Mouse (Mus musculus): ENCODE measurements around the gene Ttyh1. TPM values are rescaled to one million over a fixed set of nuclear protein-coding genes. Genes with fewer than 3 reads are reported as not detected.
A peak's percentile ranks its signal among the peaks of the same experiment; 100 is the strongest.

Gene Ttyh1
- polyA plus RNA-seq, 1 experiment from 2014 or later: 1.1 TPM

DNA sequence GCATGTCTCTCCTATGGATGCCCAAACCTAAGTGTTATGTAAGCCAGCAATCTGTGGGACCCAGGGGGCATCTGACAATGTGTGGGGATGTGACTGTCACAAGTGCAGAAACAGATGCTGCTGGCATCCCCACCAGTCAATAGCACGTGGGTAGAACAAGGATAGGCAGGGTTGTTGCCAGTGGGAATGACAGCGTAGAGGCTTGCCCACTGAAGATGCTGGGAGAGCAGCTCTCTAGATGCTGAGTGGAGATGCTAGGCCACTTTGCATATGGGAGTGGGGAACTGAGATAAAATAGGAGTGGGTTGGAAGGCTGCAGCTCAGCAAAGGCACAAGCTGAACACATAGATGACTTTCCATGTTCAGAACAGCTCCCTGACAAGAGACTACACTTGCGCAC, 13.4 kb downstream of the Ttyh1 start:
- Histone ChIP-seq H3K4me2 (replicated peaks; ENCODE audit: low read depth, low read length) (no peak overlapping the region), H3K27ac (ENCODE audit: low read length) (no peak overlapping the region), H3K36me3 (ENCODE audit: insufficient read depth, low read length) (no peaks in the 10 kb centered on the region), H3K9me3 (ENCODE audit: low read length) (no peaks in the 10 kb centered on the region), H3K4me1 (ENCODE audit: insufficient read depth, low read depth, low read length) (no peaks in the 10 kb centered on the region), H3K27me3 (replicated peaks; ENCODE audit: insufficient read depth, low read length) (no peaks in the 10 kb centered on the region), H3K4me3 (ENCODE audit: low read depth, low read length) (no peak overlapping the region), H3K9ac (replicated peaks; ENCODE audit: low read depth) (no peak overlapping the region)
- TF ChIP-seq EP300 (IDR thresholded peaks at IDR 0.05) (no peak), CTCF (IDR thresholded peaks at IDR 0.05) (no peak)
- ATAC-seq (no peak), DNase-seq (ENCODE audit: low spot score) (no peak)
- WGBS: 92% methylated on average over 3 of the region's 3 CpGs

DNA sequence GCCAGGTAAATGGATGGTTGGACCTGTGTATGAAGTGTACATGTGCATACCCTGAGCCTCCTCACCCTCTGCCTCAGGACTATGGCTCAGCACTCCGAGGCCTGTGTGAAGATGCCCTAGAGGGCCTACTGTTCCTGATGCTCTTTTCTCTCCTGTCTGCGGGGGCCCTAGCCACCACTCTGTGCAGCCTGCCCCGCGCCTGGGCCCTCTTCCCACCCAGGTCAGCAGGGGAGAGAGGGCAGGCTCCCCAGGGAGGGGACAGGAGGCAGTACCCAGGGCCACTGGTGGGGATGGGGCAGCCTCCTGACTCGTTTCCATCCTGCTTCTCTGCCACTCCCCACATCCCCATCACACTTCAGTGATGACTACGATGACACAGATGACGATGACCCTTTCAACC, 13.8 kb downstream of the Ttyh1 start:
- H3K36me3 ChIP-seq (ENCODE audit: insufficient read depth, low read length): no peaks in the 10 kb centered on the region
- DNase-seq (ENCODE audit: low spot score): no peak
- 0 out of 2 replicates have a peak, but pooled peaks cover 2% of the 10 kb centered on the region for H3K4me1 ChIP-seq (ENCODE audit: insufficient read depth, low read depth, low read length)
- WGBS: 77% methylated on average over 4 of the region's 7 CpGs
- no peaks in the 10 kb centered on the region for H3K9me3 ChIP-seq (ENCODE audit: low read length)
- no peak overlapping the region for H3K4me2 ChIP-seq (replicated peaks; ENCODE audit: low read depth, low read length)
- no peak for TF ChIP-seq CTCF (IDR thresholded peaks at IDR 0.05)
- TF ChIP-seq EP300 (IDR thresholded peaks at IDR 0.05): no peak
- no peak overlapping the region for H3K4me3 ChIP-seq (ENCODE audit: low read depth, low read length)
- H3K27me3 ChIP-seq (replicated peaks; ENCODE audit: insufficient read depth, low read length): no peaks in the 10 kb centered on the region
- no peak for ATAC-seq
- H3K9ac ChIP-seq (replicated peaks; ENCODE audit: low read depth): no peak overlapping the region
- H3K27ac ChIP-seq (ENCODE audit: low read length): no peak overlapping the region

- H3K4me2 ChIP-seq (replicated peaks; ENCODE audit: low read depth, low read length): no peak overlapping the region
- no peak for ATAC-seq
- no peak for DNase-seq (ENCODE audit: low spot score)
These were observed 15.7 kb downstream of the Ttyh1 start for GRCm38 (mm10) chr7:4134911-4135310.

DNA sequence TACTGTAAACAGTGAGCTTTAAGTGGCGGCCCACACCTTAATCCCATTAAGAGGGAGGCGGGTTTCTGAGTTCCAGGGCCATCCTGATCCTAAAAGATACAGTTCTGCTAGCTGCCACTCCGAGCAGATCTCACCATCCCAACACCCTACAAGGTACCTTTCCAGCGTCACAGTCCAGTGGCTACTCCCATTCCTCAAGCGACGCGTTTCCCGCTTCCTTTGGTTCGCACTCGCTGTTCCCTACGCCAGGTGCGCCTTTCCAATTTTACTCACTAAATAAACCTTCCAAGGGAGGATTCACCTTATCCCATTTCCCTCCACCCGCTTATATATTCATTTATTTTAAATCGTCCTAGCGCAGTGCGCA, 17.2 kb downstream of the Ttyh1 start:
- peak overlapping the region; percentile 37; the same call in 1 of the 2 replicates for H3K9ac ChIP-seq (replicated peaks; ENCODE audit: low read depth)
- under 1% methylated on average over 16 of the region's 16 CpGs for WGBS
- H3K9me3 ChIP-seq (ENCODE audit: low read length): no peaks in the 10 kb centered on the region
- no peak for TF ChIP-seq CTCF (IDR thresholded peaks at IDR 0.05)
- TF ChIP-seq EP300 (IDR thresholded peaks at IDR 0.05): no peak
- no peaks in the 10 kb centered on the region for H3K27me3 ChIP-seq (replicated peaks; ENCODE audit: insufficient read depth, low read length)
- H3K4me2 ChIP-seq (replicated peaks; ENCODE audit: low read depth, low read length): peak overlapping the region; percentile 60
- H3K4me3 ChIP-seq (ENCODE audit: low read depth, low read length): peak overlapping the region; percentile 79
- peak overlapping the region; percentile 54; the same call in 1 of the 2 replicates for H3K27ac ChIP-seq (ENCODE audit: low read length)
- ATAC-seq (no peak), DNase-seq (ENCODE audit: low spot score) (no peak)
- peaks cover 27% of the 10 kb centered on the region for H3K36me3 ChIP-seq (ENCODE audit: insufficient read depth, low read length)
- H3K4me1 ChIP-seq (ENCODE audit: insufficient read depth, low read depth, low read length): 0 out of 2 replicates have a peak, but pooled peaks cover 3% of the 10 kb centered on the region

More at GRCm38 (mm10) chr7:4134911-4135310, 15.7 kb downstream of the Ttyh1 start:
- 0 out of 2 replicates have a peak, but pooled peaks cover 3% of the 10 kb centered on the region for H3K4me1 ChIP-seq (ENCODE audit: insufficient read depth, low read depth, low read length)
- WGBS: 76% methylated on average over 5 of the region's 5 CpGs
- H3K9ac ChIP-seq (replicated peaks; ENCODE audit: low read depth): no peak overlapping the region
- no peak overlapping the region for H3K4me3 ChIP-seq (ENCODE audit: low read depth, low read length)
- no peak for TF ChIP-seq CTCF (IDR thresholded peaks at IDR 0.05)
- TF ChIP-seq EP300 (IDR thresholded peaks at IDR 0.05): no peak
- H3K27ac ChIP-seq (ENCODE audit: low read length): no peak overlapping the region
- no peaks in the 10 kb centered on the region for H3K27me3 ChIP-seq (replicated peaks; ENCODE audit: insufficient read depth, low read length)
- H3K9me3 ChIP-seq (ENCODE audit: low read length): no peaks in the 10 kb centered on the region
- peaks cover 15% of the 10 kb centered on the region; the same call in 1 of the 2 replicates for H3K36me3 ChIP-seq (ENCODE audit: insufficient read depth, low read length)

DNA sequence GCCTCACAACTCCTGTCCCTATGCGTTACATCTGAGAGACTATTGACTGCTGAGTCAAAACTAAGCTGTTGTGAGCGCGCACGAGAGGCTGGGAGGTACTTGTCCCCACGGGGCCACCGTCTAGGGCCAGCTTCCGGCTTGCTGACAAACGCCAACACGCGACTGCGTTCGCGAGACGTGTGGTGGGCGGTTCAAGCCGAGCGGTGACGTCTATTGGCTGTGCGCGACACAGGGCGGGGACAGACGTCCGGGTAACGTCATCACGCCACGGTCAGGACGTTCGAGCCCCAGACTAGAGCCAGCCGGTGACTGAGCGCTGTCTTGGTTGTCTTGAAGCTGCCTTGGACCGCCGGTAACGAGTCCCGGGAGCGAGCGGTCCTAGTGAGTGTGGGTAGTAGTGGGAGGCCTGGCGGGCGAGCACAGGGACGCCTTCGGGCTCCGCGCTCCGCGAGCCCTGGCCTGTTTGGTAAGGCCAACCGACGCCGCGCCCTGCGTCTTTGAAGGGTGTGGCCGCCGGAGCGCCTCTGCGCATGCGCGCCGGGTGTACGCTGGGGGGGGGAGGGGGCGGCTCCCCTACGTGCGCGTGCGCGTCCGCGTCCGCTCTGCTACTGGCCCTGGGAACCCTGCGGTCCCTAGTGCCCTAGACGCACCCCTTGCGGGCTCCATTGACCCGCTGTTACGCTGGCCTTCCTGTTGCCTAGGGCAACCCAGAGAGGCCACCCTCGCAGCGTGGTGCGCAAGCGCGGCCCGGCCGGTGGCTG, 17.7 kb downstream of the Ttyh1 start, which contains the start of gene Leng8:
TSS of gene Leng8 (plus strand) at position 269 of the 761 bp plus-strand sequence.
- ATAC-seq (peak; percentile 99), DNase-seq (ENCODE audit: low spot score) (peak; percentile 99)
- under 1% methylated on average over 60 of the region's 78 CpGs for WGBS
- Histone ChIP-seq H3K4me2 (replicated peaks; ENCODE audit: low read depth, low read length) (peak within 1 kb of the TSS; percentile 86), H3K9me3 (ENCODE audit: low read length) (no peaks in the 10 kb centered on the region), H3K9ac (replicated peaks; ENCODE audit: low read depth) (peak within 1 kb of the TSS; percentile 83), H3K36me3 (ENCODE audit: insufficient read depth, low read length) (peaks cover 33% of the 10 kb centered on the region), H3K27ac (ENCODE audit: low read length) (peak within 1 kb of the TSS; percentile 96), H3K4me3 (ENCODE audit: low read depth, low read length) (peak within 1 kb of the TSS; percentile 79), H3K27me3 (replicated peaks; ENCODE audit: insufficient read depth, low read length) (no peaks in the 10 kb centered on the region), H3K4me1 (ENCODE audit: insufficient read depth, low read depth, low read length) (0 out of 2 replicates have a peak, but pooled peaks cover 3% of the 10 kb centered on the region)
- peak; percentile 20; the same call in 1 of the 2 replicates for TF ChIP-seq CTCF (IDR thresholded peaks at IDR 0.05)
- TF ChIP-seq EP300 (IDR thresholded peaks at IDR 0.05): peak; percentile 66; the same call in 1 of the 2 replicates

DNA sequence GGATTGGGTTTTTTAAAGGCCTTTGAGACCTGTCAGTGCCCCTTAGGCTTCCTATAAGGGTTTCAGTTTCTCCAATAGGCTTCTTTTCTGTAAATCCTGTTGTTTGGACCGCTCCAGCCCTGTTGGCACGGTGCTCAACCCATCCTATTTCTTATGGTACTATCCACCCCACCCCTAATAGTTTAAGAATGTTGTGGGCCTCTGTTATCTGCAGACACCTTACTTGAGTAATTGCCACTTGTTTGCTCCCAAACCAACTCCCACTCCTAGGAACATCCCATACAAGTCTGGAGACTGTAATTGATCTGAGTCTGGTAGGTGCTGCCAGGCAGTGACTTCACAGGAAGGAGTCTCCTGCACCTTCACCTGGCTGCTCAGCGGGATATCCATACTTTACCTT, 18.5 kb downstream of the Ttyh1 start:
- H3K27ac ChIP-seq (ENCODE audit: low read length): peak overlapping the region; percentile 96; the same call in 1 of the 2 replicates
- 41% methylated on average over 3 of the region's 3 CpGs for WGBS
- no peak for TF ChIP-seq EP300 (IDR thresholded peaks at IDR 0.05)
- no peak for TF ChIP-seq CTCF (IDR thresholded peaks at IDR 0.05)
- DNase-seq (ENCODE audit: low spot score) (no peak), ATAC-seq (no peak)
- H3K36me3 ChIP-seq (ENCODE audit: insufficient read depth, low read length): peaks cover 41% of the 10 kb centered on the region
- H3K9ac ChIP-seq (replicated peaks; ENCODE audit: low read depth): peak overlapping the region; percentile 83
- peak overlapping the region; percentile 79 for H3K4me3 ChIP-seq (ENCODE audit: low read depth, low read length)
- H3K27me3 ChIP-seq (replicated peaks; ENCODE audit: insufficient read depth, low read length): no peaks in the 10 kb centered on the region
- H3K4me1 ChIP-seq (ENCODE audit: insufficient read depth, low read depth, low read length): 0 out of 2 replicates have a peak, but pooled peaks cover 3% of the 10 kb centered on the region
- H3K4me2 ChIP-seq (replicated peaks; ENCODE audit: low read depth, low read length): peak overlapping the region; percentile 86
- no peaks in the 10 kb centered on the region for H3K9me3 ChIP-seq (ENCODE audit: low read length)
